Mouse (Mus musculus) bone marrow macrophage, adult 2 months (primary cell): ENCODE measurements around the gene A930002H24Rik. TPM values are rescaled to one million over a fixed set of nuclear protein-coding genes. Genes with fewer than 3 reads are reported as not detected.

Experiments
- H3K27ac ChIP-seq: 2 replicates; pipeline ENCODE4 v1.5.1; 2012; ENCODE audit warnings: low read depth, low read length; ENCODE audit not compliant: insufficient read depth
- H3K4me1 ChIP-seq: 2 replicates; pipeline ENCODE4 v1.6.1; 2012; ENCODE audit warnings: low read length; ENCODE audit not compliant: control insufficient read depth, insufficient read depth
- H3K4me3 ChIP-seq: 2 replicates; pipeline ENCODE4 v1.5.1; 2012; ENCODE audit warnings: mild to moderate bottlenecking, low read length, moderate library complexity; ENCODE audit not compliant: insufficient read depth
- CTCF ChIP-seq: IDR thresholded peaks from 2 replicates; pipeline ENCODE4 v1.5.1; 2012; ENCODE audit warnings: low read depth, mild to moderate bottlenecking, low read length, moderate library complexity
- POLR2A ChIP-seq: IDR thresholded peaks from 2 replicates; pipeline ENCODE4 v1.6.1; 2012; ENCODE audit warnings: mild to moderate bottlenecking, low read depth, low read length, borderline replicate concordance
- polyA plus RNA-seq: library from polyadenylated mRNA; stranded (reverse); fragments of >200 nt; gene quantifications from 2 replicates; pipeline ENCODE4 v1.2.4, GENCODE M21; 2012; ENCODE audit not compliant: missing spikeins, insufficient read depth, insufficient read length

Gene A930002H24Rik
- polyA plus RNA-seq, 1 experiment: not detected

GRCm38 (mm10) chr17:63836641-63837040 lies 26.9 kb downstream of the A930002H24Rik start:
- Histone ChIP-seq H3K4me1 (no peaks in the 10 kb centered on the region), H3K4me3 (no peak overlapping the region), H3K27ac (no peak overlapping the region)
- no peak for TF ChIP-seq CTCF
- TF ChIP-seq POLR2A: no peak

- no peaks in the 10 kb centered on the region for H3K4me1 ChIP-seq
- no peak overlapping the region for H3K4me3 ChIP-seq
- no peak overlapping the region for H3K27ac ChIP-seq
- no peak for TF ChIP-seq POLR2A
- no peak for TF ChIP-seq CTCF
Observed at GRCm38 (mm10) chr17:63836223-63836622, 27.4 kb downstream of the A930002H24Rik start.

- Histone ChIP-seq H3K4me3 (no peak overlapping the region), H3K4me1 (peaks cover 5% of the 10 kb centered on the region), H3K27ac (no peak overlapping the region)
- TF ChIP-seq POLR2A: no peak
- TF ChIP-seq CTCF: no peak
Observed at GRCm38 (mm10) chr17:63831550-63831949, 32.0 kb downstream of the A930002H24Rik start.

GRCm38 (mm10) chr17:63828561-63829332 lies 34.8 kb downstream of the A930002H24Rik start:
- Histone ChIP-seq H3K4me3 (no peak overlapping the region), H3K4me1 (peaks cover 9% of the 10 kb centered on the region), H3K27ac (no peak overlapping the region)
- no peak for TF ChIP-seq POLR2A
- no peak for TF ChIP-seq CTCF

- Histone ChIP-seq H3K4me3 (no peak overlapping the region), H3K4me1 (peaks cover 9% of the 10 kb centered on the region), H3K27ac (no peak overlapping the region)
- no peak for TF ChIP-seq POLR2A
- no peak for TF ChIP-seq CTCF
Observed at GRCm38 (mm10) chr17:63826767-63827166, 36.8 kb downstream of the A930002H24Rik start.

- H3K27ac ChIP-seq: no peak overlapping the region
- no peak overlapping the region for H3K4me3 ChIP-seq
- peaks cover 9% of the 10 kb centered on the region for H3K4me1 ChIP-seq
- TF ChIP-seq CTCF: no peak
- TF ChIP-seq POLR2A: no peak
Observed at GRCm38 (mm10) chr17:63826196-63826595, 37.4 kb downstream of the A930002H24Rik start.

GRCm38 (mm10) chr17:63824141-63824540 lies 39.5 kb downstream of the A930002H24Rik start:
- TF ChIP-seq CTCF (no peak), POLR2A (no peak)
- H3K4me3 ChIP-seq: no peak overlapping the region
- peaks cover 9% of the 10 kb centered on the region for H3K4me1 ChIP-seq
- no peak overlapping the region for H3K27ac ChIP-seq

GRCm38 (mm10) chr17:63818444-63819027 lies 45.1 kb downstream of the A930002H24Rik start:
- no peaks in the 10 kb centered on the region for H3K4me1 ChIP-seq
- no peak for TF ChIP-seq POLR2A
- no peak for TF ChIP-seq CTCF
- no peak overlapping the region for H3K27ac ChIP-seq
- H3K4me3 ChIP-seq: no peak overlapping the region

GRCm38 (mm10) chr17:63813552-63813951 lies 50.0 kb downstream of the A930002H24Rik start:
- Histone ChIP-seq H3K4me1 (peaks cover 4% of the 10 kb centered on the region; the same call in 1 of the 2 replicates), H3K4me3 (no peak overlapping the region), H3K27ac (no peak overlapping the region)
- TF ChIP-seq POLR2A: no peak
- TF ChIP-seq CTCF: no peak

Other genes starting within 250 kb of the A930002H24Rik start
- 16.3 and 25.0 TPM in 2 replicates for gene Fer, start 729 bp downstream of the A930002H24Rik start, polyA plus RNA-seq